18 mouse cellular contexts compared by ENCODE assay signal in genomic region chr4:100944276-100944675, GRCm38 (mm10).
DNase-seq lines count a peak whose midpoint lies in the region; ATAC-seq and TF ChIP-seq lines count a peak whose summit lies in the region.
"Had no signal": no experiment of that assay in that cellular context is flagged by ENCODE, and none has a peak within 500 bp of the region (broad histone marks: within the 10 kb centered on the region; RNA-seq: fewer than 3 reads in every experiment).

No protein-coding gene starts in this region.

- H3K4me2 ChIP-seq in hindbrain, embryonic 15.5 days, result no peak overlapping the region
- no peak overlapping the region for H3K4me2 ChIP-seq in hindbrain, embryonic 12.5 days (replicated peaks)
- no peak overlapping the region for H3K4me2 ChIP-seq in limb, embryonic 14.5 days (replicated peaks; ENCODE audit: low read depth, low read length, severe bottlenecking)
- H3K4me2 ChIP-seq in forebrain, embryonic 12.5 days, result no peak overlapping the region
- H3K4me2 ChIP-seq: neural tube, embryonic 13.5 days had no signal

- WGBS in hindbrain, embryonic 15.5 days, result 77% methylated on average over 3 of the region's 3 CpGs
- 79% methylated on average over 3 of the region's 3 CpGs for WGBS in hindbrain, embryonic 12.5 days
- 41% methylated on average over 3 of the region's 3 CpGs for WGBS in limb, embryonic 14.5 days
- WGBS in forebrain, embryonic 12.5 days, result 93% methylated on average over 3 of the region's 3 CpGs

- no peak overlapping the region for H3K4me3 ChIP-seq in hindbrain, embryonic 15.5 days
- no peak overlapping the region for H3K4me3 ChIP-seq in hindbrain, embryonic 12.5 days
- H3K4me3 ChIP-seq in limb, embryonic 14.5 days (replicated peaks; ENCODE audit: low read length), result no peak overlapping the region
- no peak overlapping the region for H3K4me3 ChIP-seq in forebrain, embryonic 12.5 days (replicated peaks)
- H3K4me3 ChIP-seq: gastrocnemius, adult 2 months; neural tube, embryonic 13.5 days had no signal

- no peak for TF ChIP-seq POLR2A in limb, embryonic 14.5 days (IDR thresholded peaks at IDR 0.05; ENCODE audit: borderline replicate concordance, extremely low read depth, insufficient read depth, insufficient read length)

- TF ChIP-seq CTCF in Patski (IDR thresholded peaks at IDR 0.05), result no peak

- H3K36me3 ChIP-seq in hindbrain, embryonic 15.5 days, result no peaks in the 10 kb centered on the region
- no peaks in the 10 kb centered on the region; the same call in 1 of the 2 replicates for H3K36me3 ChIP-seq in hindbrain, embryonic 12.5 days
- peaks cover 2% of the 10 kb centered on the region; the same call in 1 of the 2 replicates for H3K36me3 ChIP-seq in limb, embryonic 14.5 days (ENCODE audit: control insufficient read depth, insufficient read depth, low read length)
- H3K36me3 ChIP-seq in forebrain, embryonic 12.5 days (replicated peaks), result peaks cover 6% of the 10 kb centered on the region; the same call in 1 of the 2 replicates
- H3K36me3 ChIP-seq: G1E; neural tube, embryonic 13.5 days had no signal

- DNase-seq in Patski (ENCODE audit: low read depth, low spot score), result peak; percentile 3
- DNase-seq in adrenal gland, postnatal 10 days, result peak; percentile 5
- DNase-seq in limb, embryonic 14.5 days (ENCODE audit: low spot score), result no peak
- DNase-seq in spleen, postnatal 14 days (ENCODE audit: low spot score in 2 of 2), result no peak
- DNase-seq: cerebellum, adult 2 months; forebrain, postnatal 0 days; gastrocnemius, adult 2 months; heart, adult 18-20 months; kidney, adult 11 months; left cerebral cortex, postnatal 4 days; right cerebral cortex, postnatal 25 days; thymus, postnatal 4 days had no signal

- H3K4me1 ChIP-seq in hindbrain, embryonic 15.5 days (replicated peaks), result peaks cover 17% of the 10 kb centered on the region
- H3K4me1 ChIP-seq in hindbrain, embryonic 12.5 days, result peaks cover 16% of the 10 kb centered on the region
- peaks cover 32% of the 10 kb centered on the region for H3K4me1 ChIP-seq in limb, embryonic 14.5 days (ENCODE audit: control insufficient read depth, insufficient read depth, low read length)
- peaks cover 6% of the 10 kb centered on the region; the same call in 1 of the 2 replicates for H3K4me1 ChIP-seq in forebrain, embryonic 12.5 days

- CTCF ChIA-PET in Patski (lab: Charles Lee), result no interaction called here

- H3K9ac ChIP-seq in hindbrain, embryonic 15.5 days, result no peak overlapping the region
- H3K9ac ChIP-seq in hindbrain, embryonic 12.5 days, result no peak overlapping the region
- no peak overlapping the region for H3K9ac ChIP-seq in limb, embryonic 14.5 days (ENCODE audit: low read depth, low read length, severe bottlenecking)
- no peak overlapping the region for H3K9ac ChIP-seq in forebrain, embryonic 12.5 days
- H3K9ac ChIP-seq: forebrain, postnatal 0 days; neural tube, embryonic 13.5 days had no signal

- no peaks in the 10 kb centered on the region for H3K9me3 ChIP-seq in hindbrain, embryonic 15.5 days
- no peaks in the 10 kb centered on the region for H3K9me3 ChIP-seq in hindbrain, embryonic 12.5 days (replicated peaks)
- no peaks in the 10 kb centered on the region for H3K9me3 ChIP-seq in limb, embryonic 14.5 days (ENCODE audit: control insufficient read depth, low read length)
- H3K9me3 ChIP-seq in forebrain, embryonic 12.5 days, result no peaks in the 10 kb centered on the region
- H3K9me3 ChIP-seq: G1E; neural tube, embryonic 13.5 days had no signal

- peak overlapping the region; percentile 57; the same call in 1 of the 2 replicates for H3K27ac ChIP-seq in hindbrain, embryonic 15.5 days (replicated peaks)
- no peak overlapping the region for H3K27ac ChIP-seq in hindbrain, embryonic 12.5 days
- H3K27ac ChIP-seq in limb, embryonic 14.5 days (replicated peaks; ENCODE audit: low read depth, low read length), result 0 out of 2 replicates have a peak overlapping the region, but pooled peaks have one; percentile 28
- H3K27ac ChIP-seq in forebrain, embryonic 12.5 days, result no peak overlapping the region
- H3K27ac ChIP-seq: gastrocnemius, adult 2 months; kidney, postnatal 0 days; neural tube, embryonic 13.5 days had no signal

- POLR2A ChIA-PET in Patski (lab: Charles Lee), result no interaction called here

- no peak for ATAC-seq in hindbrain, embryonic 15.5 days (ENCODE audit: low FRiP score, low read depth)
- no peak for ATAC-seq in hindbrain, embryonic 12.5 days (ENCODE audit: low FRiP score)
- no peak for ATAC-seq in Patski
- 0 out of 2 replicates have a peak, but pooled peaks have one; percentile 9 for ATAC-seq in limb, embryonic 14.5 days (ENCODE audit: low FRiP score, low read depth)
- ATAC-seq in forebrain, embryonic 12.5 days (ENCODE audit: low FRiP score), result no peak
- ATAC-seq: forebrain, postnatal 0 days had no signal

- in situ Hi-C loops in Patski (cut with MboI; ENCODE audit: low pct_unique_long_range_greater_than_20kb), result no loop called here

- no peaks in the 10 kb centered on the region for H3K27me3 ChIP-seq in hindbrain, embryonic 15.5 days
- no peaks in the 10 kb centered on the region for H3K27me3 ChIP-seq in hindbrain, embryonic 12.5 days
- no peaks in the 10 kb centered on the region for H3K27me3 ChIP-seq in Patski
- no peaks in the 10 kb centered on the region for H3K27me3 ChIP-seq in limb, embryonic 14.5 days (ENCODE audit: control insufficient read depth, insufficient read depth, low read length)
- no peaks in the 10 kb centered on the region for H3K27me3 ChIP-seq in forebrain, embryonic 12.5 days
- H3K27me3 ChIP-seq: neural tube, embryonic 13.5 days had no signal

Comparison
In these comparisons a context has a peak if more than half of its experiments do, and no peak if none do; other contexts are left out.
1. H3K27ac ChIP-seq: peak in hindbrain, embryonic 15.5 days (single experiment) and limb, embryonic 14.5 days (single experiment); none in hindbrain, embryonic 12.5 days (single experiment) and forebrain, embryonic 12.5 days (single experiment).
2. DNase-seq: peak in Patski (single experiment) and adrenal gland, postnatal 10 days (single experiment); none in limb, embryonic 14.5 days (single experiment) and spleen, postnatal 14 days (0 of 2).